Mouse (Mus musculus): ENCODE results near the gene Jph2. TPM values are rescaled to one million over a fixed set of nuclear protein-coding genes. Genes with fewer than 3 reads are reported as not detected.

Jph2 gene
- polyA plus RNA-seq, 1 experiment from 2014 or later, result 0.28 TPM

DNA sequence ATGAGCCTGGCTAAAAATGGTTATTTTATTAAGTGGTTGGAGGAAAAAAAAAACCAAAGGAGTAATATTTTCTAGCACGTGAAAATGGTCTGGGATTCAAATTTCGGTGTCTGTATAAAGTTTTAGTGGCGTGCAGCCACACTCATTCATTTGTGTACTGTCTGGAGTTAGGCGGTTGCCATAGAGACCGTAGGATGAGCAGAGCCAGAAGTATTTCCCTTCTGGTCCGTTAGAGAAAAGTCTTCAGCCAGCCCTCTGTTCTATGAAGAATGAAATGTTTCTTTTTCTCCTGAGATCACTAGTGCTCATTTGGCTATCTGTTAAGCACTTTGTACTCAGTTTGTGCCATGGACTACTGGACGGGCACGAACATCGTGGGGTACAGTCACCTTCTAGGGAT is 48.4 kb downstream of the Jph2 start:
- CTCF ChIA-PET, result interaction anchor here (1.3 to 2.1 kb wide), 3 partner anchors 9 to 51 kb away, joined by 3 to 15 read pairs (median 5); no protein-coding TSS in a partner anchor
- POLR2A ChIA-PET, result no interaction called here
- ATAC-seq (peak; percentile 27), DNase-seq (ENCODE audit: low read depth, low spot score) (no peak)
- in situ Hi-C loops (cut with MboI; ENCODE audit: low pct_unique_long_range_greater_than_20kb), result no loop called here
- H3K27me3 ChIP-seq, result no peaks in the 10 kb centered on the region
- TF ChIP-seq CTCF (IDR thresholded peaks at IDR 0.05), result no peak

DNA sequence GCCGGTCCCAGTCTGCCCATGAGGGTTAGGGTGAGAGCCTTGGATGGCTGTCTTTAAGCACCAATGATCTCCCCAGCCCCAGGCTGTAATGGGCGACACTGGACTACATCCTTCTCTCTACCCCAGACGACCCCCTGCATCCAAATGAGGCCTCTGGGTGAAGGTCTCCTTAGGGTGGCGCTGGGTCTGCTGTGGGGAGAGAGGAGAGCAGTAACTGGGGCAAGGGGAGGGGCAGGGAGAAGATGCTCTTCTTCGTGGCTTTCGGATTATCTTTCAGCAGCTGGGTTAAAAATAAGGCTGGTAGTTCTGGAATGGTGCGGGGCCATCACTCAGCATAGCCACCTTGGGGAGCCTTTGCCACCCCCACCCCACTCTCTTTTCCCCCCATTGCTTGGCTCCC is 49.1 kb downstream of the Jph2 start:
- in situ Hi-C loops (cut with MboI; ENCODE audit: low pct_unique_long_range_greater_than_20kb), result no loop called here
- no peak for DNase-seq (ENCODE audit: low read depth, low spot score)
- ChIA-PET POLR2A (no interaction called here), CTCF (interaction anchor here (1.6 to 2.1 kb wide), 2 partner anchors 9 to 52 kb away, joined by 5 to 15 read pairs; no protein-coding TSS in a partner anchor)
- no peaks in the 10 kb centered on the region for H3K27me3 ChIP-seq
- no peak for ATAC-seq
- TF ChIP-seq CTCF (IDR thresholded peaks at IDR 0.05), result no peak

- ChIA-PET POLR2A (no interaction called here), CTCF (interaction anchor here (1.6 to 2.1 kb wide), 2 partner anchors 7 to 53 kb away, joined by 5 to 15 read pairs; no protein-coding TSS in a partner anchor)
- TF ChIP-seq CTCF (IDR thresholded peaks at IDR 0.05), result no peak
- no peaks in the 10 kb centered on the region for H3K27me3 ChIP-seq
- DNase-seq (ENCODE audit: low read depth, low spot score) (no peak), ATAC-seq (no peak)
- in situ Hi-C loops (cut with MboI; ENCODE audit: low pct_unique_long_range_greater_than_20kb), result no loop called here
Measured at GRCm38 (mm10) chr2:163347517-163348184, 50.1 kb downstream of the Jph2 start.

DNA sequence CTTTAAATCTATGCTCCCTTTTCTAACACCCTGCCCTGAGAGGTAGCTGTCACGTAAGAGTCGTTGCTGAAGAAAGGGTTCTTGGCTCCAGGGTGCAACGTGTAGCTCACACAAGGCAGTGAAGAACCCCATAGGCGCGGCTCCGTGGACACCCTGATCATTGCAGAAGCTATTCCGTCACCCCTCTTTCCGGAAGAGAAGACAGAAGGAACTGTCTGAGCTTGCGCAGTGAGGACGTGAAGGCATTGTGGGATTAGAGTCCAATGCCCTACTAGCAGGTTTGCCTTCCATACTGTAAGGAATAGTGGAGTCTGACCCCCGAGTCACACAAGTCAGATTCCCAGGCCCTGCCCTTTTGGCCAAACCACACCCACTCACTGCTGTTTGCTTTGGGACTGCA is 51.3 kb downstream of the Jph2 start:
- DNase-seq (ENCODE audit: low read depth, low spot score) (no peak), ATAC-seq (no peak)
- ChIA-PET CTCF (interaction anchor here (15.1 kb wide), 1 partner anchor 54 kb away, joined by 289 read pairs; the partner anchor contains the start of gene Jph2), POLR2A (interaction anchor here (0.6 to 1.6 kb wide), 2 partner anchors 18 to 404 kb away, joined by 3 to 4 read pairs; no protein-coding TSS in a partner anchor)
- in situ Hi-C loops (cut with MboI; ENCODE audit: low pct_unique_long_range_greater_than_20kb), result no loop called here
- H3K27me3 ChIP-seq, result no peaks in the 10 kb centered on the region
- TF ChIP-seq CTCF (IDR thresholded peaks at IDR 0.05), result no peak

GRCm38 (mm10) chr2:163344976-163345660 is 52.7 kb downstream of the Jph2 start:
- ATAC-seq (peak; percentile 51), DNase-seq (ENCODE audit: low read depth, low spot score) (no peak)
- no peaks in the 10 kb centered on the region for H3K27me3 ChIP-seq
- TF ChIP-seq CTCF (IDR thresholded peaks at IDR 0.05), result no peak
- in situ Hi-C loops (cut with MboI; ENCODE audit: low pct_unique_long_range_greater_than_20kb), result loop anchor here (5.0 kb wide), 1 partner anchor 57 kb away; no protein-coding TSS in a partner anchor
- CTCF ChIA-PET, result interaction anchor here (15.1 kb wide), 1 partner anchor 55 kb away, joined by 289 read pairs; the partner anchor contains the start of gene Jph2
- POLR2A ChIA-PET, result interaction anchor here (0.7 to 1.6 kb wide), 2 partner anchors 19 to 56 kb away, joined by 4 read pairs; no protein-coding TSS in a partner anchor

DNA sequence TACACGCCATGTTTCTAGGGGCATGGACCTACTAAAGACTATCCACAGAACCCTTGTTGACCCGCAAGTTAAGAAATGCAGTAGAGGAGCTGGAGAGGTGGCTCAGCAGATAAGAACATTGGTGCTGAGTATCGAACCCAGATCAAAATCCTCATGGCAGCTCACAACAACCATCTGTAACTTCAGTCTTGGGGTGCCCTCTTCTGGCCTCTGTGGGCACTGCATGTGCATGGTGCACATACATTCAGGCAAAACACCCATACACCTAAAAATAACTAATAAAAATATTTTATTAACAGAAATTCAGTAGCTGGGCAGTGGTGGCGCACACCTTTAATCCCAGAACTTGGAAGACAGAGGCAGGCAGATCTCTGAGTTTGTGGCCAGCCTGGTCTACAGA is 54.1 kb downstream of the Jph2 start:
- H3K27me3 ChIP-seq, result no peaks in the 10 kb centered on the region
- CTCF ChIA-PET, result interaction anchor here (1.2 to 15.1 kb wide), 2 partner anchors 10 to 57 kb away, joined by 3 to 289 read pairs; partner anchors contain the start of gene Jph2
- in situ Hi-C loops (cut with MboI; ENCODE audit: low pct_unique_long_range_greater_than_20kb), result loop anchor here (5.0 kb wide), 1 partner anchor 59 kb away; no protein-coding TSS in a partner anchor
- ATAC-seq (no peak), DNase-seq (ENCODE audit: low read depth, low spot score) (no peak)
- POLR2A ChIA-PET, result no interaction called here
- peak; percentile 64 for TF ChIP-seq CTCF (IDR thresholded peaks at IDR 0.05)

- DNase-seq (ENCODE audit: low read depth, low spot score) (no peak), ATAC-seq (peak; percentile 38)
- no peaks in the 10 kb centered on the region for H3K27me3 ChIP-seq
- ChIA-PET CTCF (interaction anchor here (0.6 to 15.1 kb wide), 20 partner anchors 8 to 239 kb away, joined by 3 to 289 read pairs (median 4); partner anchors contain the start of gene Jph2), POLR2A (interaction anchor here (1.4 kb wide), 1 partner anchor 61 kb away, joined by 4 read pairs; no protein-coding TSS in a partner anchor)
- in situ Hi-C loops (cut with MboI; ENCODE audit: low pct_unique_long_range_greater_than_20kb), result loop anchor here (5.0 kb wide), 1 partner anchor 62 kb away; no protein-coding TSS in a partner anchor
- TF ChIP-seq CTCF (IDR thresholded peaks at IDR 0.05), result peak; percentile 95
Measured at GRCm38 (mm10) chr2:163340263-163340662, 57.5 kb downstream of the Jph2 start.

DNA sequence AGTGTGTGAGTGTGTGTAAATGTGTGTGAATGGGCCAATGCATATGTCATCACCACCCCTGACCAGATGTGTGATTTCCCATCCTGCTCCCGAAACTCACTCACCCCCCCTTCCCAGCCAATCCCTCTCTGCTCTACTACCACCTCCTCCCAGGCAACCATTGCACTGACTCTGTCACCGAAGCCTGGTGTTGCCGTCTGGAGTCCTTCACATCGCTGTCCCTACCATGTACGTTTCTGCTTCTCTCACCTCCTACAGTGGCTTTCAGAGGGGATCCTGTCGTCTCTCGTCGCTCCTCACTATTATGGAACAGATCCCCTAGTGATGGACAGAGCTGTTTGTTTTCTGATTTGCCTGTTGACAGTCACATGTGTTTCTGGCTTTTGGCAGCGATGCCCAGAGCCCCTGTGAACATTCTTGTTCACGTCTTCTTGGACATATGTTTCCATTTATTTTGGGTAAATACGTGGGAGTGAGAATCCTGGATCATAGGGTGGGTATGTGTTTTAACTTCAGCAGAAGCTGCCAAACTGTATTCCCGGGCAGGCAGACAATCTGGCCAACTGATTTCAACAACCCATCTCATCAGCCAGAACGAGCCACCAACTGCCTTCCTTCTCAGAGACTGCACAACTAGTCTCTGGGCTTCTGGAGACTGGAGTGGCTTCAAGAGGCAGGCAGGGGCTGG is 65.3 kb downstream of the Jph2 start:
- TF ChIP-seq CTCF (IDR thresholded peaks at IDR 0.05), result no peak
- CTCF ChIA-PET, result interaction anchor here (15.1 kb wide), 1 partner anchor 68 kb away, joined by 289 read pairs; the partner anchor contains the start of gene Jph2
- DNase-seq (ENCODE audit: low read depth, low spot score) (no peak), ATAC-seq (no peak)
- POLR2A ChIA-PET, result no interaction called here
- in situ Hi-C loops (cut with MboI; ENCODE audit: low pct_unique_long_range_greater_than_20kb), result loop anchor here (5.0 kb wide), 2 partner anchors 235 to 410 kb away; no protein-coding TSS in a partner anchor
- H3K27me3 ChIP-seq, result peaks cover 9% of the 10 kb centered on the region

DNA sequence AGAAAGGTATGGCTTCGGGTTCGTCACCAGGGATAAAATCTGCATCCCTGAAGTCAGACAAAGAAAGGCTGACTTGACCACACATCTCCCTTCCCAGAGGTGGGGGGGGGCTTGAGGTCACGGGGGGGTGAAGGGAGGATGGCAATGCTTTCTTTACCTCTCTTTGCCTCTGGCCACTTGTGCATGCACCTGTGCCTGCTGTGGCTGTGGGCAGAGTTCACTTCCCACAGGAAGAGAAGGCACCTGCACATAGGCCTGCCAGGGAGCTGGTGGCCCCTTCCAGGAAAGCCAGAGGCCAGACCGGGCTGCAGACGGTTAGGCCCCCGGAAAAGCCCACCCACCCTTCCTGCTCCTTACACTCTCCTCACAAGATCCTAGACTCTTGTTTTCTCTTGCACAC is 66.4 kb downstream of the Jph2 start:
- ATAC-seq, result no peak
- CTCF ChIA-PET, result interaction anchor here (1.0 to 4.0 kb wide), 3 partner anchors 10 to 228 kb away, joined by 6 to 16 read pairs (median 10); no protein-coding TSS in a partner anchor
- TF ChIP-seq CTCF (IDR thresholded peaks at IDR 0.05), result no peak
- POLR2A ChIA-PET, result no interaction called here
- in situ Hi-C loops (cut with MboI; ENCODE audit: low pct_unique_long_range_greater_than_20kb), result loop anchor here (5.0 kb wide), 2 partner anchors 234 to 409 kb away; no protein-coding TSS in a partner anchor
- no peak for DNase-seq (ENCODE audit: low read depth, low spot score)
- H3K27me3 ChIP-seq, result peaks cover 10% of the 10 kb centered on the region

DNA sequence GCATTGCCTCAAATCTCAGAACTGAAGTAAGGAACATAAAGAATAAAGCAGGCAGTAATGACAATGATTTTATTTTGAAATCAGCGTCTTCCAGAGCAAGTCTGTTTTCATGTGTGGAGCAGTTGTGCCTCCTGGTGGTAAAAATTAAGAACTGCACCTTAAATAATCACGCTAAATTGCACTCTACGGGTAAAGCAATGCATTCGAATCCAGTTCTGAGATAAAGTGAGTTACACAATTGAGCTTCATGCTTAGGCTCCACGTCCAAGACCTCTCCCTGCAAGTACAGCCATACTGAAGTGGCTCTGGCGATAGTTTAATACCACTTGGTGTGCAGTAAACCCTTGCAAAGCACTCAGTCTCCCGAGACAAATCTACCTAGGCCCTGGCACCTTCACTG is 67.1 kb downstream of the Jph2 start:
- ChIA-PET POLR2A (no interaction called here), CTCF (interaction anchor here (0.9 to 4.0 kb wide), 4 partner anchors 10 to 229 kb away, joined by 4 to 16 read pairs (median 8); no protein-coding TSS in a partner anchor)
- H3K27me3 ChIP-seq, result peaks cover 17% of the 10 kb centered on the region
- in situ Hi-C loops (cut with MboI; ENCODE audit: low pct_unique_long_range_greater_than_20kb), result loop anchor here (5.0 kb wide), 2 partner anchors 233 to 408 kb away; no protein-coding TSS in a partner anchor
- ATAC-seq (no peak), DNase-seq (ENCODE audit: low read depth, low spot score) (no peak)
- peak; percentile 68 for TF ChIP-seq CTCF (IDR thresholded peaks at IDR 0.05)

Data from Patski (cell line).